Mouse (Mus musculus) leukemia stem cell, adult 10-12 weeks (primary cell): ENCODE measurements around the gene Stx11. TPM values are rescaled to one million over a fixed set of nuclear protein-coding genes. Genes with fewer than 3 reads are reported as not detected.

Experiments used
- polyA plus RNA-seq: library from polyadenylated mRNA; stranded (reverse); fragments of >175 nt; gene quantifications from 2 replicates; pipeline ENCODE4 v1.2.3, GENCODE M21; 2012; ENCODE audit warnings: low replicate concordance

Gene Stx11
- 16.3 and 17.3 TPM in 2 replicates for polyA plus RNA-seq

DNA sequence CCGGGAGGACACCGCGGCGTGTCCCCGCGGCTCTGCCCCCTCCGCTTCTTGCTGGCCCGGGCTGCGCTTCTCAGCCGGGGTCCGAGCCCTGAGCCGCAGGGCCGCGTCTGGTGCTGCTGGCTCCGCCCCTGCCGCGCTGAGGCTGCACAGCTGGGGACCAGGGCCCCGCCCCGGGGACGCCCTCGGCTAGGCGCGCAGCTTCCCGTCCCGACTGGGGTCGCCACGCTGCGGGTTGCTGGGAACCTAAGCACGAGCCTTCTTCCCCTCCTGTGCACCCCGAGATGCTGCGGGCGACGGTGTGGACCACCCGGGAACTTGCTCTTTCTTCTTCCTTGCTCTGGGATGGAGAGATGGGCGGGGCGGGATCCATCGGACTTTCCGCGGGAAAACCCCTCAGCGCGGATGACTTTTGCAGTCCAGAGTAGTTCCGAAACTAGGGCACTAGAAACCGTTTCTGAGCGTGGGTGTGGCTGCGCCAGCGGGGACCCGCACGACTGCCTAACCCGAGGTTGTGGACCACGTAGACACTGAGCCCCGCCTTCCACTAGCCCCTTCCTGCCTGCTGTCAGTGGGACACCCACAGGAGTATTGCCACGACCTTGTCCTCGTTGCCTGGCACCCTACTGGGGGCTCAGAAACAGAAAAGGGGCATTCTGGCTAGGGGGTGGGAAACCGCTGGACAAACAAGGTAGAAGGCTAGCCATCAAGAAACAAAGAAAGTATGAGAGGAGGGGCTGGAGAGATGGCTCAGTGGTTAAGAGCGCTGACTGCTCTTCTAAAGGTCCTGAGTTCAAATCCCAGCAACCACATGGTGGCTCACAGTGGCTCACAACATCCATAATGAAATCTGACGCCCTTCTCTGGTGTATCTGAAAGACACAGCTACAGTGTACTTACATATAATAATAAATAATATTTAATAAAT, at the start of gene Stx11:
TSS of gene Stx11 (minus strand) at position 148 of the 925 bp plus-strand sequence.

DNA sequence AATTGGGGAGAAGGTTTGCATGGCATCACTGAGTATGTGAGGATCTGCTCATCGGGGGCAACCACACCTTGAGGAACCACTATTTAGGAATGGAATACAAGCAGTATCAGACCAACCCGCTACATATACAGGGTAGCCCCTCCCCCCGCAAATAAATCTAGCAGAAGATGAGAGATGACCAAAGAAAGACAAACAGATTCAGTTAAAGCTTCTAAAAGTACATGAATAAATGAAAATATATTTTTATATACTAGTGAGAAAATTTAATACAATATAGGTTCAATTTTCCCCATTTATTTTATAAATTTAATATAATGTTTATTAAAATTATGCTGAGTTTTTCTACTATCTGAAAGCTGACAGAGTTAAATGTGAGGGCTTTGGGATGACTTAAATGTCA, 40.9 kb upstream of the Stx11 start, which contains the start of gene Sf3b5:
TSS of gene Sf3b5 (plus strand) at position 301 of the 400 bp plus-strand sequence.

Other genes starting within 250 kb of the Stx11 start
- 0.98 and 1.3 TPM in 2 replicates for gene Utrn, start 94.9 kb downstream of the Stx11 start, polyA plus RNA-seq
- gene Sf3b5, start 41.0 kb upstream of the Stx11 start, polyA plus RNA-seq, result 71.8 and 80.7 TPM in 2 replicates
- gene Plagl1, start 96.2 kb upstream of the Stx11 start, polyA plus RNA-seq, result 0.11 and 0.21 TPM in 2 replicates
- gene Zc2hc1b, start 213.7 kb upstream of the Stx11 start, polyA plus RNA-seq, result not detected in 2 replicates
- 5.8 and 15.4 TPM in 2 replicates for gene Ltv1, start 228.9 kb upstream of the Stx11 start, polyA plus RNA-seq